Mouse (Mus musculus) forebrain, embryonic 16.5 days (tissue): ENCODE results near the gene Gba2. TPM values are rescaled to one million over a fixed set of nuclear protein-coding genes. Genes with fewer than 3 reads are reported as not detected.
A peak's percentile ranks its signal among the peaks of the same experiment; 100 is the strongest.
"Not testable (repeated sequence)": the region's sequence is repeated elsewhere in the genome, so short reads cannot be mapped to it uniquely, and the experiment has no call there.

ENCODE experiments used
- ATAC-seq: fragments of 200-750 bp; cut with Nextera tagmentation; 2 replicates; pipeline ENCODE4 v1.8.0; 2017; ENCODE audit warnings: mild to moderate bottlenecking, moderate library complexity
- H3K27ac ChIP-seq: fragments of 300-500 bp; sonication (generic); 2 replicates; pipeline ENCODE4 v1.5.1; 2014; ENCODE audit warnings: low read length, control low read depth
- H3K27me3 ChIP-seq: fragments of 300-500 bp; sonication (generic); replicated peaks from 2 replicates; pipeline ENCODE4 v1.6.1; 2014; ENCODE audit warnings: low read length; ENCODE audit not compliant: control insufficient read depth, insufficient read depth
- H3K36me3 ChIP-seq: fragments of 300-500 bp; sonication (generic); 2 replicates; pipeline ENCODE4 v1.6.1; 2014; ENCODE audit not compliant: control insufficient read depth, insufficient read depth
- H3K4me1 ChIP-seq: fragments of 300-500 bp; sonication (generic); replicated peaks from 2 replicates; pipeline ENCODE4 v1.6.1; 2014; ENCODE audit warnings: low read length; ENCODE audit not compliant: control insufficient read depth, insufficient read depth
- H3K4me2 ChIP-seq: fragments of 300-500 bp; sonication (generic); 2 replicates; pipeline ENCODE4 v1.6.1; 2014; ENCODE audit warnings: mild to moderate bottlenecking, low read length, control low read depth
- H3K4me3 ChIP-seq: fragments of 300-500 bp; sonication (generic); replicated peaks from 2 replicates; pipeline ENCODE4 v1.5.1; 2014; ENCODE audit warnings: mild to moderate bottlenecking, low read length, control low read depth
- H3K9ac ChIP-seq: fragments of 300-500 bp; sonication (generic); replicated peaks from 2 replicates; pipeline ENCODE4 v1.6.1; 2014; ENCODE audit warnings: low read depth, low read length, control low read depth
- H3K9me3 ChIP-seq: fragments of 300-500 bp; sonication (generic); 2 replicates; pipeline ENCODE4 v1.6.1; 2016; ENCODE audit warnings: low read length; ENCODE audit not compliant: control insufficient read depth
- WGBS: fragments of 180-500 bp; shearing (Covaris S2); extraction: QIAGEN DNeasy Blood & Tissue Kit; methylation state at CpG from one replicate; pipeline ENCODE4 v1.1.7; 2014; 5-methylcytosine and 5-hydroxymethylcytosine counted together
- polyA plus RNA-seq: library from polyadenylated mRNA; unstranded; fragments of >200 nt; fragmentation: Nextera tagmentation; extraction: Ambion mirVana; gene quantifications from 2 replicates; pipeline ENCODE4 v1.2.1, GENCODE M21; 2015

Gba2 gene
- polyA plus RNA-seq, 1 experiment from 2014 or later = 62.3 TPM

GRCm38 (mm10) chr4:43598200-43598599 lies 19.5 kb upstream of the Gba2 start:
- H3K36me3 ChIP-seq = no peaks in the 10 kb centered on the region
- no peak for ATAC-seq
- H3K9me3 ChIP-seq = no peaks in the 10 kb centered on the region
- 87% methylated on average over 4 of the region's 4 CpGs for WGBS
- no peak overlapping the region for H3K27ac ChIP-seq
- H3K4me1 ChIP-seq = no peaks in the 10 kb centered on the region
- H3K4me3 ChIP-seq = no peak overlapping the region
- no peak overlapping the region for H3K9ac ChIP-seq
- no peaks in the 10 kb centered on the region for H3K27me3 ChIP-seq
- H3K4me2 ChIP-seq = no peak overlapping the region

- H3K9me3 ChIP-seq, H3K27ac ChIP-seq, ATAC-seq, H3K4me1 ChIP-seq, H3K4me2 ChIP-seq, H3K9ac ChIP-seq, H3K4me3 ChIP-seq, H3K27me3 ChIP-seq, H3K36me3 ChIP-seq: not testable (repeated sequence)
- WGBS = 80% methylated on average over 2 of the region's 2 CpGs
These were observed 17.9 kb upstream of the Gba2 start for GRCm38 (mm10) chr4:43596597-43596996.

- H3K27ac ChIP-seq = no peak overlapping the region
- no peaks in the 10 kb centered on the region for H3K4me1 ChIP-seq
- no peaks in the 10 kb centered on the region for H3K9me3 ChIP-seq
- no peaks in the 10 kb centered on the region for H3K27me3 ChIP-seq
- no peaks in the 10 kb centered on the region for H3K36me3 ChIP-seq
- no peak overlapping the region for H3K9ac ChIP-seq
- no peak overlapping the region for H3K4me3 ChIP-seq
- no peak for ATAC-seq
- 74% methylated on average over 3 of the region's 3 CpGs for WGBS
- H3K4me2 ChIP-seq = no peak overlapping the region
These were observed 14.8 kb upstream of the Gba2 start for GRCm38 (mm10) chr4:43593453-43593852.

- no peaks in the 10 kb centered on the region for H3K9me3 ChIP-seq
- H3K27ac ChIP-seq = no peak overlapping the region
- WGBS = 67% methylated on average over 3 of the region's 3 CpGs
- H3K9ac ChIP-seq = no peak overlapping the region
- no peaks in the 10 kb centered on the region for H3K36me3 ChIP-seq
- H3K4me2 ChIP-seq = no peak overlapping the region
- H3K4me3 ChIP-seq = no peak overlapping the region
- H3K4me1 ChIP-seq = no peaks in the 10 kb centered on the region
- no peaks in the 10 kb centered on the region for H3K27me3 ChIP-seq
- ATAC-seq = no peak
These were observed 13.3 kb upstream of the Gba2 start for GRCm38 (mm10) chr4:43591961-43592360.

GRCm38 (mm10) chr4:43591543-43591942 lies 12.9 kb upstream of the Gba2 start:
- H3K4me1 ChIP-seq = no peaks in the 10 kb centered on the region
- no peak overlapping the region for H3K27ac ChIP-seq
- 88% methylated on average over 5 of the region's 5 CpGs for WGBS
- ATAC-seq = no peak
- H3K4me2 ChIP-seq = no peak overlapping the region
- H3K9me3 ChIP-seq = no peaks in the 10 kb centered on the region
- H3K9ac ChIP-seq = no peak overlapping the region
- H3K36me3 ChIP-seq = no peaks in the 10 kb centered on the region
- H3K27me3 ChIP-seq = no peaks in the 10 kb centered on the region
- no peak overlapping the region for H3K4me3 ChIP-seq

- Histone ChIP-seq H3K27me3 (no peaks in the 10 kb centered on the region), H3K4me1 (no peaks in the 10 kb centered on the region), H3K27ac (no peak overlapping the region), H3K36me3 (peaks cover 5% of the 10 kb centered on the region), H3K9me3 (no peaks in the 10 kb centered on the region), H3K9ac (no peak overlapping the region), H3K4me3 (no peak overlapping the region), H3K4me2 (no peak overlapping the region)
- WGBS = 66% methylated on average over 7 of the region's 7 CpGs
- no peak for ATAC-seq
These were observed 9.0 kb upstream of the Gba2 start for GRCm38 (mm10) chr4:43587681-43588080.

- Histone ChIP-seq H3K9ac (no peak overlapping the region), H3K9me3 (no peaks in the 10 kb centered on the region), H3K4me1 (no peaks in the 10 kb centered on the region), H3K4me2 (no peak overlapping the region), H3K27ac (no peak overlapping the region), H3K4me3 (no peak overlapping the region), H3K36me3 (peaks cover 9% of the 10 kb centered on the region), H3K27me3 (no peaks in the 10 kb centered on the region)
- WGBS = 77% methylated on average over 8 of the region's 8 CpGs
- ATAC-seq = peak; percentile 47
These were observed 7.7 kb upstream of the Gba2 start for GRCm38 (mm10) chr4:43586411-43586810.

GRCm38 (mm10) chr4:43585682-43586081 lies 7.0 kb upstream of the Gba2 start:
- ATAC-seq = no peak
- Histone ChIP-seq H3K36me3 (peaks cover 12% of the 10 kb centered on the region), H3K27me3 (no peaks in the 10 kb centered on the region), H3K27ac (no peak overlapping the region), H3K9ac (no peak overlapping the region), H3K4me2 (no peak overlapping the region), H3K4me3 (no peak overlapping the region), H3K4me1 (no peaks in the 10 kb centered on the region), H3K9me3 (no peaks in the 10 kb centered on the region)
- WGBS = 50% methylated on average over 10 of the region's 10 CpGs

GRCm38 (mm10) chr4:43584444-43585416 lies 6.1 kb upstream of the Gba2 start, which contains the start of gene Msmp:
Msmp (minus strand) TSS chr4:43584494.
- Histone ChIP-seq H3K9ac (no peak within 1 kb of the TSS), H3K4me2 (no peak within 1 kb of the TSS), H3K9me3 (no peaks in the 10 kb centered on the region), H3K27ac (no peak within 1 kb of the TSS), H3K36me3 (peaks cover 13% of the 10 kb centered on the region), H3K27me3 (no peaks in the 10 kb centered on the region), H3K4me1 (peaks cover 4% of the 10 kb centered on the region), H3K4me3 (no peak within 1 kb of the TSS)
- no peak for ATAC-seq
- WGBS = 71% methylated on average over 12 of the region's 12 CpGs
